Mouse (Mus musculus): ENCODE measurements around the gene Lrrc20. TPM values are rescaled to one million over a fixed set of nuclear protein-coding genes. Genes with fewer than 3 reads are reported as not detected.
"Not testable (repeated sequence)": the region's sequence is repeated elsewhere in the genome, so short reads cannot be mapped to it uniquely, and the experiment has no call there.

Gene Lrrc20
- polyA plus RNA-seq, 1 experiment from 2014 or later = 5.8 TPM

DNA sequence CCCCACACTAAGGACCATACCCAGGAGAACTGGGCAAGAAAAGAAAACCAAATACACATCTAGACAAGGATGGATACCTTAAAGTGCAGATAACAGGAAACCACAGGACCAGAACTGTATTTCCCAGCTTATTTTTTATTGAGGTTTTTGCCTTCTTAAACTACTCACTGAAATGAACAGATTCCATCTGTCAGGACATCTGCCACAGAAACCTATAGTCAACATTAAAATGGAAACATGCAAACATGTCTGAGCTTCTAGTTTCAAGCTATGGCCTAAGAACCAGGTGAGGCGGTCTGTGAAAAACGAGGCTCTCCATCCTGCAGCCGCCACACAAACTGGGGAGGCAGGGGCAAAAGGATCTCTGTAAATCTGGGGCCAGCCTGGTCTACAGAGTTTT, 30.6 kb upstream of the Lrrc20 start:
- peaks cover 45% of the 10 kb centered on the region for H3K4me1 ChIP-seq (ENCODE audit: control insufficient read depth, insufficient read depth, low read length)
- WGBS = 76% methylated on average over 3 of the region's 3 CpGs

GRCm38 (mm10) chr10:61447581-61448353, 27.8 kb upstream of the Lrrc20 start:
- no peak for ATAC-seq
- peaks cover 57% of the 10 kb centered on the region for H3K4me1 ChIP-seq (ENCODE audit: control insufficient read depth, insufficient read depth, low read length)

More for the DNA sequence above, 30.6 kb upstream of the Lrrc20 start:
- Histone ChIP-seq H3K9ac (ENCODE audit: low read depth, low read length) (no peak overlapping the region), H3K4me2 (ENCODE audit: low read depth, low read length) (no peak overlapping the region), H3K9me3 (ENCODE audit: control insufficient read depth, low read length) (no peaks in the 10 kb centered on the region), H3K36me3 (ENCODE audit: control insufficient read depth, insufficient read depth, low read length) (no peaks in the 10 kb centered on the region; the same call in 1 of the 2 replicates), H3K27ac (ENCODE audit: low read length) (no peak overlapping the region), H3K27me3 (replicated peaks; ENCODE audit: control insufficient read depth, insufficient read depth, low read length) (no peaks in the 10 kb centered on the region), H3K4me3 (ENCODE audit: low read length) (no peak overlapping the region)
- ATAC-seq = no peak

DNA sequence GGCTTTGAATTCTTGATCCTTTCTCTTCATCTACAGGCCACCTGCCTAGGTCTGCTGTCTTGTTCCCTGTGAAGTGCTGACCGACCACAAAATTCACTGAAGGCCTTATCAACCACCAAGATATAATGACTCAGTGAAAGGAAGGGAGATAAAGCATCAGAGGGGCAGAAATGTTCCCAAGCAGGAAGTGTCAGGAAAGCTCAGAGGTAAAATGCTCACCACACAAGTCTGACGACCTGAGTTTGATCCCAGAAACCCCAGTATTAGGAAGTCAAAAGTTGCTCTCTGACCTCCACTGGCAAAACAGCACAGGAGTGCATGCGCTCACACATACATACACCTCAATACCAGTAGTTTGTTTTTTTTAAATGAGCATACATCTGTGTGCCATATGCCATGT, 26.8 kb upstream of the Lrrc20 start:
- 62% methylated on average over 3 of the region's 3 CpGs for WGBS
- H3K27me3 ChIP-seq (replicated peaks; ENCODE audit: control insufficient read depth, insufficient read depth, low read length) = no peaks in the 10 kb centered on the region
- ATAC-seq = no peak
- no peak overlapping the region for H3K27ac ChIP-seq (ENCODE audit: low read length)
- no peaks in the 10 kb centered on the region for H3K9me3 ChIP-seq (ENCODE audit: control insufficient read depth, low read length)
- no peak overlapping the region for H3K4me3 ChIP-seq (ENCODE audit: low read length)
- no peaks in the 10 kb centered on the region for H3K36me3 ChIP-seq (ENCODE audit: control insufficient read depth, insufficient read depth, low read length)
- H3K4me1 ChIP-seq (ENCODE audit: control insufficient read depth, insufficient read depth, low read length) = peaks cover 51% of the 10 kb centered on the region
- no peak overlapping the region for H3K9ac ChIP-seq (ENCODE audit: low read depth, low read length)
- no peak overlapping the region for H3K4me2 ChIP-seq (ENCODE audit: low read depth, low read length)

More at GRCm38 (mm10) chr10:61447581-61448353, 27.8 kb upstream of the Lrrc20 start:
- WGBS = 84% methylated on average over 10 of the region's 10 CpGs
- no peak overlapping the region for H3K4me3 ChIP-seq (ENCODE audit: low read length)
- H3K9ac ChIP-seq (ENCODE audit: low read depth, low read length) = no peak overlapping the region
- H3K27me3 ChIP-seq (replicated peaks; ENCODE audit: control insufficient read depth, insufficient read depth, low read length) = no peaks in the 10 kb centered on the region
- H3K4me2 ChIP-seq (ENCODE audit: low read depth, low read length) = no peak overlapping the region
- H3K36me3 ChIP-seq (ENCODE audit: control insufficient read depth, insufficient read depth, low read length) = no peaks in the 10 kb centered on the region
- H3K27ac ChIP-seq (ENCODE audit: low read length) = no peak overlapping the region
- no peaks in the 10 kb centered on the region for H3K9me3 ChIP-seq (ENCODE audit: control insufficient read depth, low read length)

DNA sequence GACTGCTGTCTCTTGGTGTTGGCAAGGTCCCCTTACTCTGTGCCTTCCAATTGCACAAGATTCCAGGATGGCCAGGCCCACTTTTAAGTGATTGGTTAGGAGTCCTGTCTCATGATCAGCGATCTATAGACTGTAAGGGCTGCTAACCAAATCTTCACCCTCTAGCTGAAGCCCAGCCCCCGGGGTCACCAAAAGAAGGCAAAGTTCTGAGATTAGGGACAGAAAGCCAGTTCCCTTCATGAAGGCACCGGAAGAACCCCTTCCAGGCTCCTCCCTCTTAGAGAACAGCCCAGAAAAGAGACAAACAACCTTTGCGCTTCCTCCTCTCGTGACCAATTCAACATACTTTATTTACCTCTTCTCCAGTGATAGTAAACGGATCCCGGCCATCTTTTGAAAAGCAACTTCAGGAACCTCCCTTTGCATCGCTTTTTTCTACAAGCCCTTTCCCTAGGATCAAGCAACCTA, 24.1 kb upstream of the Lrrc20 start:
- Histone ChIP-seq H3K27ac (ENCODE audit: low read length) (peak overlapping the region; percentile 78), H3K4me3 (ENCODE audit: low read length) (peak overlapping the region; percentile 100), H3K36me3 (ENCODE audit: control insufficient read depth, insufficient read depth, low read length) (no peaks in the 10 kb centered on the region), H3K9ac (ENCODE audit: low read depth, low read length) (peak overlapping the region; percentile 96), H3K4me2 (ENCODE audit: low read depth, low read length) (peak overlapping the region; percentile 84), H3K4me1 (ENCODE audit: control insufficient read depth, insufficient read depth, low read length) (peaks cover 31% of the 10 kb centered on the region), H3K27me3 (replicated peaks; ENCODE audit: control insufficient read depth, insufficient read depth, low read length) (no peaks in the 10 kb centered on the region), H3K9me3 (ENCODE audit: control insufficient read depth, low read length) (no peaks in the 10 kb centered on the region)
- peak; percentile 30 for ATAC-seq
- 2% methylated on average over 8 of the region's 8 CpGs for WGBS

DNA sequence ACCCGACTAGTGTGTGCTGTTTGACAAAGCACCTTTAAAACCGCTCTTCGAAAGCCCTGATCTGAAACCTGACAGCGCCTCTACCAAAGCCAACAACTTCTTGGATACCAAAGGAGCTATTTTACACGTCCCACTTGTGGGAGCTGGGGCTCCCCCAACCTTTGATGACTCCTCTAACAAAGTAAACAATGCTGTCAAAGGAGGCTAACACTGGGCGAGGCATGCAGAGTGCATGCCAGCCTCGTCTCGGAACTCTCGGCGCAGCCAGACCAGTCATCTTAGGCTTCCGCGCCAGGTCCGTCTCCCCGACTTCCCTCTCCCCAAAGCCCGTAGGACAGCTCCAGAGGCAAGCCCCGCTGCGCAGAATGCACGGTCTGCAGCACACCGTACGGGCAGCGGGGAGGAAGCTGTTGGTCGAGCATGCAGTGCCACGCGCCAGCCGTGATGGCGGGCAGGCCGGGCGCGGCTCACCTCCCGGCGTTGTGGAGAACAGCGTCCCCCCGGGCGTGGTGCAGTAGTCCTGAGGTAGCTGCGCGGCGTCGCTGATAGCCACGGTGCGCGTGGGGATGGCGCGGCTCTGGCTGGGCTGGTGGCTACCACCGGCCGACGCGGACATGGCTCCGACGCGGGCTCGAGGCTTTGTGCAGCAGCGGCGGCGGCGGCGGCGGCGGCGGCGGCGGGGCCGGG, 23.5 kb upstream of the Lrrc20 start:
- H3K9ac ChIP-seq (ENCODE audit: low read depth, low read length) = peak overlapping the region; percentile 96
- H3K9me3 ChIP-seq (ENCODE audit: control insufficient read depth, low read length) = no peaks in the 10 kb centered on the region
- H3K27ac ChIP-seq (ENCODE audit: low read length) = peak overlapping the region; percentile 78
- H3K27me3 ChIP-seq (replicated peaks; ENCODE audit: control insufficient read depth, insufficient read depth, low read length) = no peaks in the 10 kb centered on the region
- H3K36me3 ChIP-seq (ENCODE audit: control insufficient read depth, insufficient read depth, low read length) = no peaks in the 10 kb centered on the region
- peak; percentile 66 for ATAC-seq
- under 1% methylated on average over 53 of the region's 62 CpGs for WGBS
- H3K4me2 ChIP-seq (ENCODE audit: low read depth, low read length) = peak overlapping the region; percentile 84
- peaks cover 31% of the 10 kb centered on the region for H3K4me1 ChIP-seq (ENCODE audit: control insufficient read depth, insufficient read depth, low read length)
- peak overlapping the region; percentile 100 for H3K4me3 ChIP-seq (ENCODE audit: low read length)

DNA sequence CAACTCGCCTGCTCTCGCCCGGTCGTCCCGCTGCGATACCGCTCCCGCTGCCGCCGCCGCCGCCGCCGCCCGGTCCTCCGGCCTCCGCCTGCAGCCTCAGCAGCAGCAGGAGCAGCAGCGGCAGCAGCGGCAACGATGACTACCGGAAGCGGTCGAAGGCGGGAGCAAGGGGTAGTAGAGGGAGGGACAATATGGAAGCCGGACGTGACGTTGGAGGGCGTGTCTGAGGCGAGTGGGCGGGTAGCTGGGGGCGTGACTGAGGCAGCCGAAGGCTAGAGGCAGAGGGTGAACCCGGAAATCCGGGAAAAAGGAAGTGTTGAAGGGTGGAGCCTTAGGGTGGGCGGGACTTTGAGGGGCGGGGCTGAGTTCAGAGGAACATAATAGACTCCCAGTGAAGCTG, 23.0 kb upstream of the Lrrc20 start, which contains the start of gene Eif4ebp2:
Gene Eif4ebp2 (minus strand): TSS at position 17 of the 400 bp plus-strand sequence.
- Histone ChIP-seq H3K27ac (ENCODE audit: low read length) (peak within 1 kb of the TSS; percentile 78), H3K4me3 (ENCODE audit: low read length) (peak within 1 kb of the TSS; percentile 100), H3K9me3 (ENCODE audit: control insufficient read depth, low read length) (no peaks in the 10 kb centered on the region), H3K4me1 (ENCODE audit: control insufficient read depth, insufficient read depth, low read length) (peaks cover 27% of the 10 kb centered on the region), H3K4me2 (ENCODE audit: low read depth, low read length) (peak within 1 kb of the TSS; percentile 84), H3K27me3 (replicated peaks; ENCODE audit: control insufficient read depth, insufficient read depth, low read length) (no peaks in the 10 kb centered on the region), H3K36me3 (ENCODE audit: control insufficient read depth, insufficient read depth, low read length) (no peaks in the 10 kb centered on the region), H3K9ac (ENCODE audit: low read depth, low read length) (peak within 1 kb of the TSS; percentile 96)
- WGBS = under 1% methylated on average over 36 of the region's 36 CpGs
- peak; percentile 98 for ATAC-seq

- not testable (repeated sequence) for H3K27ac ChIP-seq (ENCODE audit: low read length); ATAC-seq; H3K9me3 ChIP-seq (ENCODE audit: control insufficient read depth, low read length); H3K27me3 ChIP-seq (replicated peaks; ENCODE audit: control insufficient read depth, insufficient read depth, low read length); H3K9ac ChIP-seq (ENCODE audit: low read depth, low read length); H3K4me2 ChIP-seq (ENCODE audit: low read depth, low read length); H3K36me3 ChIP-seq (ENCODE audit: control insufficient read depth, insufficient read depth, low read length); H3K4me3 ChIP-seq (ENCODE audit: low read length)
- peaks cover 27% of the 10 kb centered on the region for H3K4me1 ChIP-seq (ENCODE audit: control insufficient read depth, insufficient read depth, low read length)
- 69% methylated on average over 3 of the region's 3 CpGs for WGBS
Observed at GRCm38 (mm10) chr10:61453171-61453570, 22.4 kb upstream of the Lrrc20 start.

- Histone ChIP-seq H3K9me3 (ENCODE audit: control insufficient read depth, low read length) (no peaks in the 10 kb centered on the region), H3K4me1 (ENCODE audit: control insufficient read depth, insufficient read depth, low read length) (no peaks in the 10 kb centered on the region), H3K4me3 (ENCODE audit: low read length) (no peak overlapping the region), H3K27ac (ENCODE audit: low read length) (no peak overlapping the region), H3K4me2 (ENCODE audit: low read depth, low read length) (no peak overlapping the region), H3K36me3 (ENCODE audit: control insufficient read depth, insufficient read depth, low read length) (no peaks in the 10 kb centered on the region), H3K9ac (ENCODE audit: low read depth, low read length) (no peak overlapping the region), H3K27me3 (replicated peaks; ENCODE audit: control insufficient read depth, insufficient read depth, low read length) (no peaks in the 10 kb centered on the region)
- WGBS = 61% methylated on average over 3 of the region's 3 CpGs
- no peak for ATAC-seq
Observed at GRCm38 (mm10) chr10:61457182-61457581, 18.4 kb upstream of the Lrrc20 start.

DNA sequence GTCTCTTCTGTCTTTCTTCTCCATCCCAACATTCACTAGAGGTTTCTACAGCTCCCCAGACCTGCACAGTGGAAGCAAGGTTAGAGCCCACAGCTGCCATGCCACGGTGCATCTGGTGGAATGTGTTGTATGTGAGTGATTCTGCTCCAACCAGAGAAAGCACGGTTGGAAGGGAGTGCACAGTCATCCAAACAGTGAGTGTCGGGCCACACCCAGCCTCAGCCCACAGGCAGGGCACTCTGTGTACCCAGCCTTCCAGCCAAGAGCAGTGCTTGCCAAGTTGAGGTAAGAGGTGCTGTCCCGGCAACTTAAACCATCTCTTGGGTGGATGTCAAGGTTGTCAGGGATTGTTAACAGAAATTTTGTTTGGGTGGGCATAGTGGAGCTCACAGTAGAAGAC, 10.6 kb upstream of the Lrrc20 start:
- Histone ChIP-seq H3K4me1 (ENCODE audit: control insufficient read depth, insufficient read depth, low read length) (no peaks in the 10 kb centered on the region), H3K4me2 (ENCODE audit: low read depth, low read length) (no peak overlapping the region), H3K27me3 (replicated peaks; ENCODE audit: control insufficient read depth, insufficient read depth, low read length) (no peaks in the 10 kb centered on the region), H3K36me3 (ENCODE audit: control insufficient read depth, insufficient read depth, low read length) (no peaks in the 10 kb centered on the region), H3K9me3 (ENCODE audit: control insufficient read depth, low read length) (no peaks in the 10 kb centered on the region), H3K9ac (ENCODE audit: low read depth, low read length) (no peak overlapping the region), H3K27ac (ENCODE audit: low read length) (no peak overlapping the region), H3K4me3 (ENCODE audit: low read length) (no peak overlapping the region)
- 72% methylated on average over 4 of the region's 4 CpGs for WGBS
- no peak for ATAC-seq
